Mouse (Mus musculus) heart, postnatal 4 days (tissue): ENCODE data around the gene Fuca1. TPM values are rescaled to one million over a fixed set of nuclear protein-coding genes. Genes with fewer than 3 reads are reported as not detected.

Source experiments
- DNase-seq: peaks from one replicate; pipeline ENCODE4 v3.0.0; 2021
- total RNA-seq, 2 experiments: library from RNA; stranded (reverse); gene quantifications; 2 replicates each; pipeline ENCODE4 v1.2.3; 2021

The Fuca1 gene
- total RNA-seq, 2 experiments from 2014 or later: 42.4 to 45.9 TPM

- no peak for DNase-seq
These were observed 61.1 kb downstream of the Fuca1 start for GRCm38 (mm10) chr4:135981524-135982063.

DNA sequence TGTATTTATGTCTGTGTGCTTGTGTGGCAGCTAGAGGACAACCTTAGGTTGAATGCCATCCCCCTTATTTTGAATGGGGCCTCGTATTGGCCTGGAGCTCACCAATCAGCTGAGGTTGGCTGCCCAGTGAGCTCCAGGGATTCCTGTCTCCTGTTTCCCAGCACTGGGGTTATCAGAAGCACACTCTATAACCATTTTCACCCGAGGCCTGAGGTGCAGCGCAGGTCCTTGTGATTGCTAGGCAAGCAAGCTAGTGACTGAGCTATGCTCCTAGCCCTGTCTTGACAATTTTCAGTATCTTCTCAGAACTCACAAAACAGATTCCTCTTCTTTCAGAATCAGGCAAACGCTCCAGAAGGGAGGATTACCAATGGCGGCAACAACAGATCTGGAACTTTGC, 64.0 kb downstream of the Fuca1 start:
- DNase-seq: no peak

GRCm38 (mm10) chr4:135985193-135985592, 64.7 kb downstream of the Fuca1 start:
- DNase-seq: no peak

DNA sequence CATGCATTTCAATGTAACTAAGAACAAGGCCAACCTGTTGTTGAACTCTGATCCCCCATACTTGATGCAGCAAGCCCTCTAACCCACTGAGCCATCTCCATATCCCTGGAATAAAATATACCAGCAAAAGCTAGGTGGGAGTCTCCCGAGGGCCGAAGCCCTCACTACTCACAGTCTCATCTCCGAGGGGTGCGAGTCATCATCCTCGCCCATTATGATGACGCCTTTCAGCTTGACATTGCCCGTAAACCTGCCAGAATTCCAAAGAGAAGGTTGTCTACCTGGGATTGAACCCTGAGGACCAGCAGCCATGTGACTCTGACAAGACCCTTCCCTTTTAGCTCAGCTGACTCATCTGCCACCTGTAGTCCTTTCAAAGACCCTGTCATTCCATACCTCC, 65.2 kb downstream of the Fuca1 start:
- DNase-seq: no peak

DNA sequence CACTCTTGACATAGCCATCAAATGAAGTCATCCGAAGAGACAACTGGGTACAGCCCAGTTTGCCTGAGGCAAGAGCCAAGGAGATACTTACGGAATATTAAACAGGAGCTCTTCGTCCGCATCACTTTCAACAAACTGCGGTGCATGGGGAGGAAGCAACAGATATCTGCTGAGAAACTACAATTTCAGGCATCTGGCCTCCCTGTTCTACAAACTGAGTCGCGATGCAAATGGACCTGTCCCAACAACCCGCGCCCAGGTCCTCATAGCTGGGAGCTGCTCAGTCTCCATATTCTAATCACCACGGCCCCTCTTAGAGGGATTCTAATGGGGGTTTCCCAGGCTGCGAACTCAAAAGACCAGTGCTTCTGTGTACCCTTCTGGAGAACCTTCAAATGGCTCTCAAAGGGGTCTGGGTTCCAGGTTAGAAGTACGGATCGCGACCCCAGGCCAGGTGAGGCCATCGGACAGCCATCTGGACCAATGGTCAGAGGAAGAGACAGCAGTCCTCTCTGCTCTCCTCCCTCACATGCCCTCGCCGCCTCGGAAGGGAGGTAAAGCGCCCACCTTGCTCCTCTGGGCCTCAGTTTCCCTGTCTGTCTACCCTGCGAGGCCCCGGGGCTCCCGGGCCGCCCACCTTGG, 65.9 kb downstream of the Fuca1 start:
- DNase-seq: no peak

GRCm38 (mm10) chr4:135986943-135987710, 66.6 kb downstream of the Fuca1 start, which contains the start of gene Pithd1:
Gene Pithd1, minus strand, starts transcription at chr4:135987264.
- DNase-seq: peak; percentile 95

GRCm38 (mm10) chr4:135987714-135988113, 67.2 kb downstream of the Fuca1 start:
- no peak for DNase-seq

Other genes with a start within 250 kb of the Fuca1 start
- gene Ifnlr1, start 234.4 kb upstream of the Fuca1 start, total RNA-seq: 1 to 10 TPM; 2.3 to 3.2 TPM
- gene Il22ra1, start 192.6 kb upstream of the Fuca1 start, total RNA-seq: under 1 TPM; 0.20 to 0.24 TPM
- gene Myom3, start 161.0 kb upstream of the Fuca1 start, total RNA-seq: 1 to 10 TPM in 1 of 2 experiments, under 1 TPM in 1; 0.76 to 1.1 TPM
- gene Srsf10, start 65.0 kb upstream of the Fuca1 start, total RNA-seq: 10 to 100 TPM; 73.8 to 80.5 TPM
- gene Pnrc2, start 46.9 kb upstream of the Fuca1 start, total RNA-seq: 10 to 100 TPM; 81.7 to 88.6 TPM
- gene Cnr2, start 25.3 kb upstream of the Fuca1 start, total RNA-seq: under 1 TPM; 0.68 to 0.74 TPM
- gene Hmgcl, start 25.7 kb downstream of the Fuca1 start, total RNA-seq: 10 to 100 TPM; 52.2 to 59.8 TPM
- 1 to 10 TPM; 7.6 to 9.8 TPM for gene Gale, start 43.0 kb downstream of the Fuca1 start, total RNA-seq
- 10 to 100 TPM; 46.3 to 46.9 TPM for gene Lypla2, start 51.9 kb downstream of the Fuca1 start, total RNA-seq
- 10 to 100 TPM; 17.1 to 18.3 TPM for gene Pithd1, start 66.5 kb downstream of the Fuca1 start, total RNA-seq
- 10 to 100 TPM; 38.4 to 38.5 TPM for gene Eloa, start 101.0 kb downstream of the Fuca1 start, total RNA-seq
- 100 to 1,000 TPM; 395 to 405 TPM for gene Rpl11, start 132.7 kb downstream of the Fuca1 start, total RNA-seq
- gene Id3, start 222.8 kb downstream of the Fuca1 start, total RNA-seq: 10 to 100 TPM; 96.2 to 97.8 TPM